Mouse (Mus musculus): ENCODE data around the gene Grhl3.
A peak's percentile ranks its signal among the peaks of the same experiment; 100 is the strongest.

Grhl3 gene

DNA sequence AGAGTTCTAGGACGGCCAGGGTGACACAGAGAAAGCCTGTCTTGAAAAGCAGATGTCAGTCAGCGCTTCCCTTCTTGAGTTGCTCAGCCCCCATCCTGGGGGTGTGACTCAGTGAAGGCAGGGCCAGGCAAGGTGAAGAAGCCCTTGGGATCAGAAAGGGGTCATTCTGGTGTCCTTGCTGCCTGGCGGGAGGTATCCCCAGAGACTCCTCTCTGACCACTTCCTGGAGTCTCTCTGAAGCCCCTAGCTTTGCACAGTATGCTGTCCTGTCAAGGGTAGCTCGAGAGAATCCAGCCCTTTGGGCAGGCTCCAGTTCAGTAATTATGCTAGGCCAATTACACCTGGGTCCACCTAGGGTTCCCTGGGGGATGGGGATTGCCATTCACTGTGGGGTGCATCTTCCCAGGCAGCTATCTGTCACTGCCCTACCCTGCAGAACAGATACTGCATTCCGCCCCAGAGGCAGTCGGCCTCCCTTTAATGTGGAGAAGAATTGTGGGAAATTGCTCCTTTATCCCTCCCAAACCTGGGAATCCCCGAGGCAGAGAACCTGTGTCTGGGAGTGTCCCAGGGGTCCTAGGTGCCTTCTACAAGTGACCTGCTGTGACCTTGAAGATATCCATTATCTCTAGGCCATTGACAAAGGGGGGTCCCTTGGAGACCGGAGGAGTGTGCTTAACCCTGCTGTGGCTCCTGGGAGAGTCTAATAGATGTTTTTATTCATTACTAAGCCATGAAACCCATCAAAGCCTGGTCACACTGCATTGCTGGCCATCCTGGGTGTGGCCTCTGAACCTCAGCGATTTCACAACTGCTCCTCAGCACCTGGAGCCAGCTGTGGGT lies 41.4 kb downstream of the Grhl3 start:
- no peak for DNase-seq (ENCODE audit: low spot score in 2 of 2)

DNA sequence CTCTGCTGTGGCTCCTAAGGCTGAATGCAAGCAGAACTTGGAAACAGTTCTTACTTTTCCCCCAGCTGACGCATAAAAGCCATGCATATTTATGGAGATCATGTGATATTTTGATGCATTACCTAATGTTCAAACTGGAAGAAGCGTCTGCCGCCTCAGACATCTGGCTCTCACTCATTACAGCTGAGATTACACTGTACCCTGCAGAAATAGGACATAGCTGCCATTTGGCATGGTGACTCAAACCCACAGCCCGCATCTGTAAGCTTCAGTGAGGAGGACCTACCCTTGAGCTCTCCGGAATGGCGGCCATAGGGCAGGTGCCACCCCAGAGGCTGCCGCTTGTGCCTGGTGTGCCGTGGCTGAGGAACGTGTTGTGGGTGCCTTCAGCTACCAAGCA lies 42.2 kb downstream of the Grhl3 start:
- peak; percentile 21 to 40 for DNase-seq (ENCODE audit: low spot score in 2 of 2)

DNA sequence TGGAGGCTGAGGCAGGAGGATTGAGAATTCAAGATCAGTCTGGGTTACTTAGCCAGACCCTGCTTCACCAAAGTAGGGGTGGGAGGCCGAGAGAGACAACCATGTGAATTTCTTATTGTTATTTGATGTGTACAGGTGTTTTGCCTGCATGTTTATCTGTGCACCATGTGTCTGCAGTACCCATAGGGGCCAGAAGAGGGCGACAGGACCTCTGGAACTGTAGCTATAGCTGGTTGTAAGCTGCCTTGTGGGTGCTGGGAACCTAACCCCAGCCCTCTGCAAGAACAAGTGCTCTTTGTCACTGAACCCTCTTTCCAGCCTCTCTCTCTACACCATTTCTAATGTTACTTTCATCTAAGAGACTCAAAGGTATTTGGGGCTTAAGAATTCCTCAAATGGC lies 43.2 kb downstream of the Grhl3 start:
- no peak for DNase-seq (ENCODE audit: low spot score in 2 of 2)

DNA sequence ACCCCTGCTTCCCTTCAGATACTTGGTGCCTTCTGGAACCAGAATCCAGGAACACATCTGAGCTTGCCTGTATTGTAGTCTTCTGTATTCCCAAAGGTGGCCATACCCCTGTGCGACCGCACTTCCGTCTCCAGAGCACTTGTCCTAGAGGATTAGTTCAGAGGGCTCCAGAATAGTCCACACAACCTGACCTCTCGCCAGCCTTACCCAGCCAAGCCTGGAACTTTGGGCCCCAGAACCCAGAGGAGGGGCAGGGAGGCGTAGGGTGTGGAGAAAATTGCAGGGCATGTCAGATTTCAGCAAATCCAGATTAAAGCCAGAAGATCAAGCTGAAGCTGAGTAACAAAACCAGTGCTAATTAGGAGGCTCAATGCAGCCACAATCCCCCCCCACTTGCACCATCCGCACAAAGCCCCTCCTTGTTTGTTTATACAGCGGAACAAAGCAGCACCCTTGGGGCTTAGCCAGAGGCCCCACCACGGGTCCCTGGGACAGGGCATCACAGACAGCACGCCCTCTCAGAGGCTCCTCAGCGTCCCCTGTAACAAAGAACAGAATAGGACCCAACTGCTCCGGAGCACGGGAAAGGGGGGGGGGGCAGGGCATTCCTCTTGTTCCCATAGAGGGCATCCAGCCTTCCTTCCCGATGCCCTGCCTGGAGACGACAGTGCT lies 47.3 kb downstream of the Grhl3 start:
- DNase-seq (ENCODE audit: low spot score in 2 of 2): no peak

DNA sequence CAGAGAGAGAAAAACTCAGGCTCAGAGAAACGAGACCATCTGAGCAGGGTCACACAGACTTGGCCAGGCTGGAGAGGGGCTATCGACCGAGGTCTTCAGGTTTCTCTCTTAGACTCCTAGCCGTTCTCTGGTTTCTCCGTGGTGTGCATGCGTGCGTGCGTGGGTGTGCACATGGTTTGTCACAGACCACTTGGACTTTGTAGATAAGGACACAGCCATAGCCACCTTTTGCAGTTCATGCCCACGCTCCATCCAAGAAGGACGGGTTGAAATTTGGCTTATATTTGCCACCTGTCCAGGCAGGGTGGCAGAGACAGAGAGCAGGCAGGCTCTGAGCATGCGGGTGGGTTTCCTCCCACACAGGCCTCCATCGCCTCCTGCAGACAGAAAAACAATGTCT lies 48.4 kb downstream of the Grhl3 start:
- DNase-seq (ENCODE audit: low spot score in 2 of 2): no peak

DNA sequence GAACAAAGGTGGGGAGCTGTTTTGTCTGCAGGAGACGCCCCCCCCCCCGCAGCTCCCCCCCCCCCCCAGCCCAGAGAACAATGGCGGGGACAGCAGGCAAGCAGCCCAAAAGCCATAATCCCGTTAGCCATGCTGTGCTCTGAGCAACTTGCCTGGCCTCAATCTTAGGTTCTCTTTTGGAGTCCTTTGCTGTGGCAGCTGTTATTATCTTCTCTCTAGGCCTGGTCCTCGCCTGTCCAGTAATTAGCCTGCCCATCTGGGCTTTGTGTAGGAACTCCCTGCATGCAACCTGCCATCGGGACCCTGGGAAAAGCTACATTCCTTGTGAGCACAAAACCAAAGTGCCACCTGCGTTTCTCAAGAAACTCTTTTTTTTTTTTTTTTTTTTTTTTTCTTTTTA lies 49.5 kb downstream of the Grhl3 start:
- DNase-seq (ENCODE audit: low spot score in 2 of 2): no peak

DNA sequence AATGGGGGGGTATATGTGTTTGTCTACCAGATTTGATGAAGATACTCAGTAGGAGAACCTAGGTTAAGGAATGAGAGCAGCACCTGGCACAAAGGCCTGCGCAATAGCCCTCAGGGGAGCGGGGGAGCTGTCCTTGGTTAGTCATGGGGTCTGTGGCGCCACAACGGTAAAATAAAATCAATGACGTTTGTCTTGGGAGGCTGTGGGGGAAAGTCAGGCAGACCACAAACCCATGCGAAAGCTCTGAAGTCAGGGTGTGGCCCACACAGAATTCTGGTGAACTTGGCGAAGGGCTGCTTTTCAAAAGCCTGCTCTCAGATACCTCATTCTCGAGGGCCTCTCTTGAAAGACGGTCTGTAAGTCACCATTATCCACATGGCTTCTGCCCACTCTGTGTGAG lies 53.0 kb downstream of the Grhl3 start:
- DNase-seq (ENCODE audit: low spot score in 2 of 2): no peak

DNA sequence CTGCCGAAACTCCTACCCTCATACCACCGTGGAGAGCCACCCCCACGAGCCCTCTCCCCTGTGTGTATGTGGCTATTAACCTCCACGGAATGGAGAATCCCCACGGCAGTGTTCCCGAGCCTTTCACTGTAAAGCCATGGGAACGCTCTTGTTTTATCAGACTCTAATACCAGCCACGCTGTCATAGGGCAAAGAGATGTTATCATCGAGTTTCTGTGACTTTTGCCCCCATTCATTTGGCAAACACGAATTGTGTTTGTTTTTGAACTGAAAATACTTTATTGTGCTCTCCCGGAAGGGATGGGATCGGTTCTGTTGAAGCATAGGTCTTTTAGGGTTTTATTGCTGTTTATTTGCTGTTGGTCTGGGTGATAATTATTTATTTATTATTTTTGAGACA lies 55.3 kb downstream of the Grhl3 start:
- no peak for DNase-seq (ENCODE audit: low spot score in 2 of 2)

DNA sequence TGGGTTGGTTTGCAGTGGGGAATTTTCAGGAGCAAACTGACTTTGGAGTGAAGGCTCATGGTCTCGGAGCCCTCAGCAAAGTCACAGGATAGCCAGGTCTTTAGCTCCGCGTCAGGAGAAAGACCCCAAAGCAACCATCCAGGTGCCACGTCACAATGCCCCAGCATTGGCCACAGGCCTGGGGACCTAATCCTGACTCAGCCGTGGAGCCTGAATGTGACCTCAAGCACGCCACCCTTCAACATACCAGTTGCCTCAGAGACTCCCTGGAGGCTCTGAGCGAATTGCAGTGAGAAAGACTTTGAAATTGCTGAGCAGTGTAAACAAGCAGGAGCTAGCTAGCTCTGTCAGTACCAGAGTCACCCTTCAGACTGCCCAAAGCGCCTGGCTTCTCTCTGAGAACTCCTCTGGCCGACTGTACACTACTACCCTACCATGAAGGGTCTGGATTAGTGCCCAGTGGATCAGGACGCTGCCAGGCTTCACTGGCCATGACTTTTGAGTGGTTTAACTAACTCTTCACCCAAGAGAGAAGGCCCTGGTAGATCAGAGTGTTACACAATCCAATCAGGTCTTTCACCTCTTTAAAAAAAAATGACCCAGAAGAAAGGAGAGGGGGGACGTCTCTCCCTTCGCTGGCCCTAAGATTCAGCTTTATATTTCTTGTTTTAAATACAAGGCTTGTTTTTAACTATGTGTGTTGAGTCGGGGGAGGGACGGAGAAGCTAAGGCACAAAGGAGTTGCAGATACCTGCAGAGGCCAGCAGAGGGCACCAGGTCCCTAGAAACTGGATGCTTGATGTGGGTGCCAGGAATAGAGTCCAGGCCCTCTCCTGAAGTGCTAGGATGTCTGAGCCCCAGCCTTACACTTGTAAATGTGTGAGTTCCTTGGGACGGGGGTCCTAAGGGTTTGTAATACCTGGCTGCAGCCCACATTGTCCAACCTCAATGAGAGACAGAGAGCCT lies 56.8 kb downstream of the Grhl3 start:
- no peak for DNase-seq (ENCODE audit: low spot score in 2 of 2)

DNA sequence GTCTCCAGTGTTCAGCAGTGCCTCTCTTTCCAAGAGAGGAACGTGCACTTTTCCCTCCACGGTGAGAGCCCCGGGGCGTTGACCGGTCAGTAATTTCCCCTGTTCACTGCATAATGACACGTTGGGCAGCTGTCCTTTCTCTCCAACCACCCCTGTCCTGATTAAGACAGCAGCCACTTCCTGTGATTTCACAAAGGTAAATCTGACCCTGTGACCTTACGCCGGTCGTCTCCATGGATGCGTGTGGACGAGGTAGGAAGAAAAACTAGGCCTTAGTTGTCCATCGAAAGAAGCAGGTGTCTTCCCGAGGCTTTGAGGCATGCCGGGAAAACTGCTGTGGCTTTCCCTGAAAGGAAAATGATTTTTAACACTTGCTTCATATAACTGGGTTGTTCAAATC lies 58.5 kb downstream of the Grhl3 start:
- no peak for DNase-seq (ENCODE audit: low spot score in 2 of 2)

DNA sequence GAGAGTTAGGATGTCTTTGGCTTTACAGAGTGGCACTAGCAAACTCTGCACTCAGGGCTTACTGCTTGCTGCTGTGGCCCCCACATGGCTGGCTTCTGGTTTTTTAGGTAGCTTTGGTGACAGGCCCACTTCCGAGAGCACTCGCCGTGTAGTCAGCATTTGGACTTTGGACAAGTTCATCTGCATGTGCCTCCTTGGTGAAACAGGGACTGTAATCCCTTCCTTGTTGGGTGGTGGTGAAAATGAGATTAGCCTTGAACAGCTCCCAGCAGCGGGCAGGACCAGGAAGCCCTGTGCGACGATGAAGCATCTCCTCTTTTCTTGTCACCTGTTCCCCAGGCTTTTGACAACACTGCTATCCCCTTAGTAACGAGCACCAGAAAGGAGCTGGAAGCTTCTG lies 59.6 kb downstream of the Grhl3 start:
- DNase-seq (ENCODE audit: low spot score in 2 of 2): no peak

DNA sequence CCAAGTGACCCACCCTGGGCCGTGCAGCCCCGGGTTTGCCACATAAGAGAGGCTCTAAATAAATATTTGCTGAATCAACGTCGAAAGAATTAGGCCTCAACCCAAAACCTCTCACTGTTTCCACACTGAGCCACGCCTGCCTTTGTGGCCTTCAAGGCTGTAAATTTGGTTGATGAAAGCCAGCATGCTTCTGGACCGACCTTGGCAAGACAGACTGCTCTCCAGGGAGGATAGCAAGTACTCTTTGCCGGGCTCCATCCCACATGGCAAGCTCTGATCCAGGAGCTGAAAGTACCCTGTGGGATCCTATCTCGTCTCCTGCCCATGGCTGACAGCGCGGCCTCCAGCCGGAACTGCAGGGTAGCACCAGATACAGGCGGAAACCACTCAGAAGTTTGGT lies 63.9 kb downstream of the Grhl3 start:
- DNase-seq (ENCODE audit: low spot score in 2 of 2): no peak

DNA sequence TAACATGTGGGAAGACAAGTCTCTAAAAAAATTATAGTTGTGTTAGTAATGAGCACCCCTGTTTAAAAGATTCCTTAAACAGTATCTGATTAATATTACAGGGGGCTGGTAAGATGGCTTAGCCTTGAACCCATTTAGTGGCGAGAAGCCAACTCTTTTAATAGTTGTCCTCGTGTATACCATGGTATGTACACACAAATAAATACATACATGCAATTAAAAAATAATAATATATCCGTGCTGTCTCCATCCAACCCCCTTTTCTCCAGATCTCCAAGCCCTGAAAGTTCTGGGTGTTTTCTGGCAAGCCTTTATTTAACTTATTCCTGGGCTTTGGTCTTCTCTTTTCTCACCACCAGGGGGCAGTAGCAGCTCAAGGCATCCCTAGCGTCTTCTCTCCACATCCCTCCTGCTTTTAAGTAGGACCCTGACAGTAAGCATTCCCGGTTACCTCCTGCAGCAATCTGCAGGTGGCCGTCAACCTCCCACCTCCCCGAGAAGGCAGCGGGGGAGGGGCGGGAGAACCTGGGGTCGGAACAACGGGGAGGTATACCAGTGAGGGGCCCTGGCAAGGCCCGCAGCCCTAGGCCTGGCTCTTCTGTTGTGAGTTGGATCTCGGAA lies 64.9 kb downstream of the Grhl3 start:
- peak; percentile 54 to 85 for DNase-seq (ENCODE audit: low spot score in 2 of 2)

DNA sequence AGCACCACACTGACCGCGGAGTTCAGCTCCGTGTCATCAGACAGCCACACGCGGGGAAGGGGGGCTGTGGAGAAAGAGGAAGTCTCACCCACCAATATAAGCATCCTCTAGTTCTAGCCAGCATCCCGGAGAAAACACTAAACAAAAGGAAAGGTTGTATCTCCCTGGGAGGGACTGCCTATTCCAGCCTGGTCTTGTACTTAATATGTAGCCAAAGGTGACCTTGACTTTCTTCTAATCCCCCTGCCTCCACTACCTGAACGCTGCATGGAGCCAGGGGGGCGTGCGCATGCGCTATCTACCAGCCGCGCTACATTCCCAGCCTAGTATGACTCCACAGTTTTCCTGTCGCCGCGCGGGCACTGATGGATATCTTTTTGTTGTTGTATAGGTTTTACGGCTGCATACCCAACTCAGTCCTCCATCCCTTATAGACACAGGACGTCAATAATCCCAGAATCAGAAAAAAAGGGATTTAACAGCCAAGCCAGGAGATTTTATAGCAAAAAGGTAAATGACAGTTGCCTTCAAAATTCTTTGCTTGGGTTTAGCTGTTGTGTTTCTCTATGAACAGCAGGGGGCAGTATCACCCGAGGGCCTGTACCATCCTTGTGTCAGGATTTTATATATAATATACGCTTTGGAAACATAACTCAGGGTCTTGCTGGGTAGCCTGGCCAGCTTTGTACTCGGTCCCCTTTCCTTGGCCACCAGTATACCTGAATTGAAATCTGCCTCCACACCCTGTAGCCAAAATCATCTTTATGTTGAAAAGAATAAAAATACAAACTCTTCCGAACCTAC lies 65.7 kb downstream of the Grhl3 start:
- peak; percentile 46 to 51 for DNase-seq (ENCODE audit: low spot score in 2 of 2)

DNA sequence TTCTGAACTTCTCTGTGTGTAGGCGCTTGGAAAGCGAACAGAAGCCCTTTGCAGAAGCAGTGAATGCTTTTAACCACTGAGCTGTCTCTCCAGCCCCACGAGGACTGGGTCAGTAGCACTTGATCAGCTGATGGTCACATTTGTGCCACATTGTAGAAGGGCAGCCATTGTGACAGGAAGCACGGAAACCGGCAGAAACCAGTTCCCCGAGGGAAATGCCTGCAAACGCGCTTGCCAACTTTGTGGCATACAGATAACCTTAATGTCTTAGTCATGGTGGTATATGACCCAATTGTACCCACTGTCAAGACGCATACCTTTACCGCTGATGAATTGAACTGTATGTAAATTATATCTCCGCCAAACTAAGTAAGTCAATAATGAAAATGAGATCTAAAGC lies 67.6 kb downstream of the Grhl3 start:
- no peak for DNase-seq (ENCODE audit: low spot score in 2 of 2)

DNA sequence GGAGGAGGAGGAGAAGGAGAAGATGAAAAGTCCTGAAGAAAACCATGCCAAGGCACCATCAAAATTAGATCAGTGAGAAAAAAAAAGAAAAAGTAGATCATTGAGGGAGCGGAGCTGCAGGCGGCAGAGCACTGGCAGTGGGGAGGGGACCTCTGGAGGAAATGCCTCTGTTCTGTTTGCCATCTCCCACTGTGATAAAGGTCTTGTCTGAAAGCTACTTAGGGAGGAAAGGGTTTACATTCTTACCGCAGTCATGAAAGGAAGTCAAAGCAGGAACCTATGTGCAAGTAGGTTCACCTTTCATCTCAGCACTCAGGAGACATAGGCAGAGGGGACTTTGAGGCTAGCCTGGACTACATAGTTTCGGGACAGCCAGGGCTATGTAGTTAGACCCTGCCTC lies 71.8 kb downstream of the Grhl3 start:
- no peak for DNase-seq (ENCODE audit: low spot score in 2 of 2)

DNA sequence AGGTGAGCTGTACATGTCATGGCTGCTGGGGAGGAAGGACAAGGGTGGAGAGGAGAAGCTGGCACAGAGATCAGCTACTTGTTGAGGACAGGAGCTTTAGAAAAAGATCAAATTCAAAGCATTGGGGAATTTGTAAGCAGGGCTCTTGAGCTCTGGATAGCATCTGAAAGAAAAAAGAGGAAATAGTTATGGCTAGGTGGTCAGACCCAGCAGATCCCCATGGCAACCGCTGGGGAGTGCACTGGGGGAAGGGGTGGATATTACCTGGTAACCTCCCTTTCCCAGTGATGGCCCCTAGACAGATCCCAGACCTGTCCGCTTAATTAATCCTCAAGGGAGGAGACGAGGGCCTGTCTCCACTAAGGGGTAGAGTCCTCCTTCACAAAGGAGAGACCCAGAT lies 73.6 kb downstream of the Grhl3 start:
- no peak for DNase-seq (ENCODE audit: low spot score in 2 of 2)

DNA sequence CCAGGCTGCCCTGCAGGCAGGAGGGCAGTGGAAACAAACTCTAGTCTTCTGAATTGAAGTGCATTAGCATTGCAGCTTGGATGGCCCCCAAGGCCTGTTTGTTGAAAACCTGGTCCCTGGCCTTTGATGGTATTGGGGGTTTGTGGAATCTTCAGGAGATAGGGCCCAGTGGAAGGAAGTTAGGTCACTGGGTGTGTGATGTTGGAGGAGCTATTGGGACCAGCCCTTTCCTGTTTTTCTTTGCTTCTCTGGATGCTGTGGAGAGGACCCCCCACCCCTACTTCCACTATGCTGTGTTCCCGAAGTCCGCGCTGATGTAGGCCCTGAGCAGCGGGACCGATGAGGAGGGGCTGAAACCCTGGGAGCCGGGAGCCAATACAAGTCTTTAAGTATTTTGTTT lies 75.3 kb downstream of the Grhl3 start:
- no peak for DNase-seq (ENCODE audit: low spot score in 2 of 2)

DNA sequence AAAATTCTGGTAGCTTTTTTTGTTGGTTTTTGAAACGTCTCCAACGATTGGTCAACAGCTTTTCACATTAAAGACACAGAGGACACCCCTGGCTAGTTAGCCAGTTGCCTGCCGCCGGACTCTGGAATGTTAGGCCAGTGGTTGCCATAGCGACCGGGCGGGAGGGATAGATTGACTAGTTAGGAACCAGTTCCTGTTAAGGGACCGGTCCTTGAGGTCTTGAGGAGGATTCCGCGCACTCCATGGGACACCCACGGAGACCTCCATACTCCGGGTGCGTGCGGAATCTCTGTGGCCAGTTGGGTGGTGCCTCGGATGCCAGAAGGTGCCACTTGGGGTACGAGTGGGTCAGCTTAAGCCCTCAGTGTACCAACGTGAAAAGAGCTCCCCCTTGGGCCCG lies 77.6 kb downstream of the Grhl3 start:
- no peak for DNase-seq (ENCODE audit: low spot score in 2 of 2)

DNA sequence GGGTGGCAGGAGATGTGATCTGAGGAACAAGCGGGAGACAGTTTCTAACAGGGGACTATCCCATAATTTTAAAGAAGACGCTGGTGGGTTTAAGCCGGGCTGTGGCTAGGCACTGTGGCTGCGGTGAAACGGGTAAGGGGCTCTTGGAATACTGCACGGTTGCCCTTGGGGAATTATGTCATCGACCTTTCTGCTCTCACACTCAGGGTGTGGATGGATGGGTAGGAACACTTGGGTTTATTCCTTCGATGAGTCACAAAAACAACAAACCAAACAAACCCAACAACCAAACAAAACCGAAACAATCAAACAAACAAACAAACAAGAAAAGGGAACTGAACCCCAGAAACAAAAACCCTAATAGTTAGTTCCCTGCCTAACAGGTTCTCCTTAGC lies 78.0 kb downstream of the Grhl3 start:
- DNase-seq (ENCODE audit: low spot score in 2 of 2): no peak

Measured in frontal cortex, postnatal 14 days (tissue).